Mouse (Mus musculus): ENCODE data around the gene Cerk.
A peak's percentile ranks its signal among the peaks of the same experiment; 100 is the strongest.
"Not testable (repeated sequence)": the region's sequence is repeated elsewhere in the genome, so short reads cannot be mapped to it uniquely, and the experiment has no call there.

Cerk gene

DNA sequence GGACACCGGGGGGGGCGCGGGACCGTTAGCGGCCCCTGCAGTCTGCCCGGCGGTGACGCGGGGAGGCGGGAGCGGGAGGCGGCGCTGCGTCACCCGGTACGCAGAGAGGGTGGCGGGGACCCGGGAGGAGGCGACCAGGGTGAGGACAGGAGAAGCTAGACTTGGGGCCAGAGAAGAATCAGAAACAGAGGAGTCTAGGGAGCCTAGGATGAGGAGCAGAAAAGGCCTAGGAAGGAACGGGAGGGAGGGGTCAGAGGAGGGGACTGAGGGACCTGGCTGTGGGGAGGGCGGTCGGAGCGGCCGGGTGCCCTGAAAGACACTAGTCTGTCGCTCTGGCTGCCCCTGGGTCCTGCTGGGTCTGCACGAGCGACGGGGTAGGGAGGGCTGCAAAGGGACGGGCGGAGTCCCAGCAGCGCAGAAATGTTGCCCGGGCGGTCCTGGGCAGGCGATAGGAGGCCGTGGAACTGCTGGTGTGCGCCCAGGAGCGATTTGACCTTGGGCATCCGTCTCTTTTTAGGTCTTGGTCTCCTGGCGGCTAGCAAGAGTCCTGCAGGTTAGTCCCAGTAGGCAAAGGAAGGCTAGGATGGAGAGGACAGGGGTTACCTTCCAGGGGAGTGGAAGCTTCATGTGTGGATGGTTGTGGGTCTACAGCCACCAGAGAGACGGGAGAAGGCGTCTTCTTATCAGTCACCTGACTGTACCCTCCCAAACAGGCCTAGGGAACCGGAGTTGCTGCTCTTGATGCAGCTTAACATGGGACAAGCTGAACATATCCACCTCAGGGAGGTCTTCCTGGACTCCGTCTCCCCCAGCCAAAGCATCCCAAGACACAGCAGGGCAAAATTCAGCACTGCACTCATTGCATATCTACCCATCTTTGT lies at the start of gene Cerk:
Gene Cerk, minus strand, starts transcription at position 453 of the 881 bp plus-strand sequence.
- peak; percentile 86 for DNase-seq (ENCODE audit: extremely low read depth, insufficient read length, low spot score)

DNA sequence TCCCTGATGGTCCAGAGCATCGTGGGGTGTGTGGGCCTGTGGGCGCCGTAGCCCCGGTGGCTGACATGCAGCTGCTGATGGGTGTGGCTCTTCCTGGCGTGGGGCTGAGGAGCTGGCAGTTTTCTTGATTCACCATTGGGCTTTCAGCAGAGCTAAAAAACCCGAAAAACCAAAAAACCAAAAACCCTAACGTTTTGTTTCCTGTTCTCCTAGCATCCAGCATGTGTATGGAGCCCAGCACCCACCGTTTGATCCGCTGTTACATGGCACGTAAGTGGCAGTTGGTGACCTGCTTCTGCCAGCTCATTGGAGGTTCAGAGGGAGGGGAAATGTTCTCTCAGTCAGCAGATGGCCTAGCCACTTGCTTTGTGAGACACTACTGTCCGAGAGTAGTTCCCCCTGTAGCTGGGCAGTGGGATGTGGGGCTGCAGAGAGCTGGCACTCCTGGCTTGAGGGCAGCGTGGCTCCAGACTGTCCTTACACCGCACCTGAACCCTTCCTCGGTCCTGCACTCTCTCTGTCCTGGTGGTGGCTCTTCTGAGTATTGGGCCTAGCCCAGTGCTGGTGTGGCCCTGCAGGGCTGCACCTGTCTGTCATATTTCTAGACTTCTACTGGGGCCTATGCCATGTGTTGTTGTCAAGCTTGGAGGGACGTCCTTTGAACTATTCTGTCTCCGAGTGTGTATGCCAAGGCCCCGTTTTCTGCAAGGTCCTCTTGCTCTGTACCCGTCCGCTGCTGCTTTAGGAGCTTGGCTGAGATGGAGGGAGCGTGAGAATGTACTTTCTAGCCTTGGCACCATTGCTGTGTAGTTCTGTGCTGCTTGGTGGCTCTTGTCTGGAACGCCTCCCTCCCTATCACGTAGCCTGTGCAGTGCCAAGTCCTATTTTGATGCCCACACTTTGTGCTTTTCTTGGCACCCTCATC lies 48.8 kb upstream of the Cerk start:
- DNase-seq (ENCODE audit: extremely low read depth, insufficient read length, low spot score), result no peak

DNA sequence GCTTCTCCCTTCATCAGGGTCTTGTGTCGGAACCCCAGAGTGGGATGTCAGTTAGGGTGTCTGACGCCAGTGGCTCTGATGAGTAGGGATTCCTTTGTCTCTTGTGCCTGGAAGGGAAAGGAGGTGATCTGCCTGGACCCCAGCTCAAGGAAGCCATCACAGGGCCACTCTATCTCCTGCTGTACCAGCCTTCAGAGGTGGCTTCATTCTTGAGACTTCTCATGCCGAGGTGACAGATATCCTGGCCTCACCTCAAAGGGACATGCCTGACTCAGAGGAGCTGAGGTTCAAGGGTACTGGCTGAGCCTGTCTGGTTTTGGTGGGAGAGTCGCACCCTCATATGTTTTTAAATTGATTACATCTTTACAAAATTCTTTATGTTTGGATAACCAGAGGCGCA lies 48.1 kb upstream of the Cerk start:
- no peak for DNase-seq (ENCODE audit: extremely low read depth, insufficient read length, low spot score)

DNA sequence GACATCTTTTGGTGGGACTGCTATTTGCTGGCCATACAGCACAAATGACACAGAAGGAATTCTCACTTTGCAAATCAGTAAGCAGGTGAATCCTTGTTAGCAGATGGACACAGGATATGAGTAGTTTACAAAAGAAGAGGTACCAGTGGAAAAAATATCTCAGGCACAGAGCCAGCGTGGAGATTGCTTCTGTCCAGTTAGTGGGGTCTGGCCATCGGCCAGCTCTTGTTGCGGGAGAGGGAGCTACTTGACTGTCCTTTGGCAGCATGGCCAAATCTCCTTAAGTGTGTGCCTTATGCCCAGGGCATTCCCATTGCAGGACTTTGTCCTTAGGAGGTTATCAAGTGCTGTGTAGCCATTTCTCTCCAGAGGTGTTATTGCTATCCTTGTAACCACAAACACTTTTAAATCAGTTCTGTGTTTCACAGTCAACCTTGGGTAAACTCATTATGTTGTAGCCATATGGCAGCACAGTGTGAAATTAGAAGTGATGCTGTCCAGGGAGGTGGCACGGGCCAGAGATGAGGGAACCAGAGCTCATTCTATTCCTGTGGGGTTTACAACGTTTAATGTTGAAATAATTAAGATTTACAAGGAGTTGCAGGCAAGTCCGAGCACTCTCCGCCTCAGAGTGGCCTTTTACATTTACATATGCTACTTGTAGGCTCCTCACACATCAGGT lies 46.0 kb upstream of the Cerk start:
- no peak for DNase-seq (ENCODE audit: extremely low read depth, insufficient read length, low spot score)

DNA sequence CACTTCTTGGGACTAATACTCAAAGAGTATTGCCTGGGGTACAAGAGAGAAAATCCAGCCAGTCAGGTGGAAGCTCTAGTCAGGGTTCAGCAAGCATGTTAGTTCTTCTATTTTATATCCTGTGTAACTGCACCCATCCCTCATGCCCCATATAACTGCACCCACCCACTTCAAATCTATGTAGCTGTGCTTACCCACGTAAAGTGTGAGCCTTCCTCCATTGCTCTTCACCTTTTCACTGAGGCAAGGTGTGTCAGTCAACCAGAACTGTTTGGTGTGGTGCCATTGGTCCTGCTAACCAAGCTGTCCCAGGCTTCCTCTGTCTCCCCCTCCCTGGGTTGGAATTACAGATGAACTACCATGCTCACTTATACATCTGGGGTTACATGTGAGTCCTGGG lies 45.2 kb upstream of the Cerk start:
- DNase-seq (ENCODE audit: extremely low read depth, insufficient read length, low spot score), result no peak

DNA sequence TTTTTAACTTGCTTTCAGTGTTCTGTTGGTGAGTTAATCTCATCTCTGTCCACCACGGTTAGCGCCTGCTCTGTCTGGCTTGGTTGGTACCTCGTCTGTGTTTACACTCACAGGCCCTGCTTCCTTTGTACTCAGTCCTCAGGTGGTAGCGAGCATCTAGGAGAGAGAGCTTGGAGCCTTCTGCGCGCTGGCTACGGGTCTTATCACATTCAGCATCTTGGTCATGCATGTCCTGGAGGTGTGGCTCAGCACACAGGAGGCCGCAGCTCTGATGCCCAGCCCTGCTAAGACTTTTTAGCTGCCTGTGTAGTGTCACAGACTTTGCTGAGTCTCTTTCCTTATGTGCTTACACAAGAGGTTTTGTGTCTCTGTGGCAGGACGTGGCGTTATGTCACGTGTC lies 43.7 kb upstream of the Cerk start:
- DNase-seq (ENCODE audit: extremely low read depth, insufficient read length, low spot score), result no peak

DNA sequence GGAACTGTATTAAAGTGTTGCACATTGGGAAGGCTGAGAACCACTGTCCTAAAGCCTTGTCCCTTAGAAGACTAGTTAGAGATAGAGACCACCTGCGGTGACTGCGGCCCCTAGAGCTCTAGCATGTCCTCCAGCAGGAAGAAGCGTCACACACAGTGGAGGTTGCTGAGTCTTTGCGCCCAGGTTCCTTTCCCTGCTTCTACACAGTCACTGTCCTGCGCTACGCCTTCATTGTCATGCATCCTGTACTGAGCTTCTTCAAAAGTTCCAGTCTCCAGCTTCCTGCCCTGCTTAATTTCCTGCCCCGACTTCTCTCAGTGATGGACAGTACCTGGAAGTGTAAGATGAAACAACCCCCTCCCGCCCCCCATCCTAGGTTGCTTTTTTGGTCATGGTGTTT lies 43.1 kb upstream of the Cerk start:
- no peak for DNase-seq (ENCODE audit: extremely low read depth, insufficient read length, low spot score)

DNA sequence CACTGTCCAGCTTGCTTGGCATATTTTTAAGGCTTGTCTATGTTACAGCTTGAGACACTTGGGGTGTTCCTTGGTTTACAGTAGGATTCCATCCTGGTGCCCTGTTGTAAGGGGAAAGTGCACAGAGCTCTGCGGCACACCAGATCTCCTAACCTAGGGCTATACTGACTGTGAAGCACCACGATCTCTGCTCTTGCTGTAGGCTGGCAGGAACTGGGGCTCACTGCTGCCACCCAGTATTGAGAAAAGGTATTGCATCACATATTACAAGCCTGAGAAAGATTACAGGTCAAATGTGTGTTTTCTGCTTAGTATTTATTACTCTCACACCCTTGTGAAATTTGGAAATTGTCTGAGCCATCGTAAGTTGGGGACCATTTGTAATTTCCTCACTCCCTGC lies 42.2 kb upstream of the Cerk start:
- no peak for DNase-seq (ENCODE audit: extremely low read depth, insufficient read length, low spot score)

DNA sequence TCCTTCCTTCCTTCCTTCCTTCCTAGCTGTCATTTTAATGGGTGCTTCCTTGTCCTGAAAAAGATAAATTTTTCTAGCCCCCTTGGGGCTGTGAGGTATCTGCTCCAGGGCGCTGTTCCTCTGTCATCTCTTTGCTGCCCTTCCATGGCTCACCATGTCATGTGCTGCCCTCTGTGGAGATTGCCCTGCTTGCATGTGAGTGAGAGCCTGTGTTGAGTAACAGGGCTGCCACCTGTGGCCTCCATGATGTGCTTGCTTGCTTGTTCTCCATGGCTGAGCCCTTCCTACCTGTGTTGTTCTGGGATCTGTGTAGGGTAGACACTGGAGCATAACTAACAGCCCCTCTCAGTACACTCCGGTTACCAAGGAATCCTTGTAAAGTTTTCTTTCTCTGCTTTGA lies 41.0 kb upstream of the Cerk start:
- DNase-seq (ENCODE audit: extremely low read depth, insufficient read length, low spot score), result no peak

DNA sequence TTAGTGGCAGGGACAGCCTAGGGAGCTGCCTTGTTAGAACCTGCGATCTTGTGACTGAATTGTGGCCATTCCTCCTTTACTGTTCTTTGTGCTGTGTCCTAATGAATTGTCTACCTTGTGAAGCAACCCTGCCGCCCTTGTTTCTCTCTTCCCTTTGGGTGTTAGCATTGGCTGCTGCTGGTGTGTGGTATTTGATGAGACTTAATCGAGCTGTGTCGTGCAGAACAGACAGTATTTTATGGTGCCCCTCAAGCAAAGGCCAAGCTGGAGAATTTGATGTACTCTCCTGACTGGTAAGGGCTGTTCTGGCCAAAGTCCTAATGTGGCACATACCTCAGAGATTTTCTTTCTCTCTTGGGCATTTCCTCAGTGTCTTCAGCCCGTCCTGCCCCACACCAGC lies 40.3 kb upstream of the Cerk start:
- no peak for DNase-seq (ENCODE audit: extremely low read depth, insufficient read length, low spot score)

DNA sequence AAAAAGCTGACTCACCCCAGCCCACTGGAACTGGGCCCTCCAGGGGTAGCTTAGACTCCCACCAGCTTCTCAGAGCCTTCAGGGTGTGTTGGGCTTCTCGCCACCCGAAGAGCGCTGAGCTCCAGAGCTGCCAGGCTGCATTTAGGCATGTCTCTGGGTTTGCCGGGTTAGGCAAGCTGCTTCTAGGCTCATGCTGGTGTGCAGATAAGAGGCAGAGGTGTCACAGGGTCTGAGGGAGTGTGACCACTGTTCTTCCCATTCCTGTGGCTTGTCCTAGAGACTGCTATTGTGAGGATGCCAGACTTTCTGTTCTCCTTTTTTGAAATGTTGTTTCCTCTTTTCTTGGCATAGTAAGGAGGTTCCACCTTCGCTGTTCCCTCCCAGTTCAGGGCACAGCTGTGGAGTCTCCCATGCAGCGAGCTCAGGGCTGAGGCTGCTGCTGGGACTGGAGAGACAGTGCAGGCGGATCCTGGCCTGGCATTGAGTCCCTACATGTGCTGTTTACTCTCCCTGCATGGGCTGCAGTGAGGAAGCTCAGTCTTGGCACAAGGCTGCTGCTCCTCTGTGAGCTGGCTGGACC lies 39.1 kb upstream of the Cerk start:
- DNase-seq (ENCODE audit: extremely low read depth, insufficient read length, low spot score), result no peak

DNA sequence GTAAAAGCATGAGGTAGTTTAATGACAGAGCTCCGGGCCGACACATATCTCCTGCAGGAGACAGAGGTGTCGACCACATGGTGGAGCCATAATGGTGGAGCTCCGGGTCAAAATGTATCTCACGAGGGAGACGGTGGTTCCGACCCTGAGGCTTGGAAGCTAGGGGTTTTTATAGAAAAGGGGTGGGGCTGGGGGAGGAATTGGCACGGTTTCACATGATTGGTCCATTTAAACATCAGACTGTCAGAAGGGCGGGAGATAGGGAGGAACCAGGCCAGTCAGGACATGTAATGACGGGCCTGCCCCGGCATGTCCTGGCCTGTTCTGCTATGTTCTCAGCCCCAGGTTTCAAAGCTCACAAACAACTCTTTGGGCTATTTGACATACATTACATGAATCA lies 36.0 kb upstream of the Cerk start:
- not testable (repeated sequence) for DNase-seq (ENCODE audit: extremely low read depth, insufficient read length, low spot score)

DNA sequence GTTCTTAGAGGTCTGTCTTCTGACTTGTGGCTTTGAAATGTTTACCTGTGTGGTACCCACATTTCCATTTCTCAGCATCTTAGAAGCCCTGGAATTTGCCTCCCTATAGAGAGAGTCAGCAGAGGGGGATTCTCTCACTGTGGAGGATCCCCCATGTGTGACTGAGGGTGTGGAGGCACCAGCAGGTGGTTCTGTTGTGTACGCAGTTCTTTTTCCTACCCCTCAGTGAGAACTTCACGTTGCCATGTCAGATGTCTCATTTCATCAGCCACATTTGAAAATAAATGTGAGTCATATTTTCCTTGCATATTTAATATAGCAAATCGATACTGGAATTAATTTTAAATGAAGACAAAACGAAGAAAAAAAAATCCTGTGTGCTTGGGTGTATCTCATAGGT lies 35.4 kb upstream of the Cerk start:
- DNase-seq (ENCODE audit: extremely low read depth, insufficient read length, low spot score), result no peak

DNA sequence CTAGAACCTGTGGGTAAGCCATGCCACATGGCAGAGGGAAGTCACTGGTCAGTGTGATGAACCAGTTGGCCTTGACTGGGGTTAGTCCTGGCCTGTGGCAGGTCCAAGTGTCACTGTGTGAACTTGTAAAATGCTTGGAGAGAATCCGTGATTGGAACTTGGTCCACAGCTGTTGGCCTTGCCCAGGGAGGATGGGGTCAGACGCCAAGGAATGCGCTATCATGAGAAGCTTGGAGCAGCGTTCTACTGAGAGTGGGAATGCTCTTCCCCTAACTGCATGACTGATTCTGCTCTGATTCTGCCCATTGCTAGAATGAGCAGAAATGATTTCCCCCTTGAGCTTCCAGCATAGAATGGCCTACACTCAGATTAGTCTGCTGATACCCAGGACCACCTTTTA lies 34.8 kb upstream of the Cerk start:
- DNase-seq (ENCODE audit: extremely low read depth, insufficient read length, low spot score), result no peak

DNA sequence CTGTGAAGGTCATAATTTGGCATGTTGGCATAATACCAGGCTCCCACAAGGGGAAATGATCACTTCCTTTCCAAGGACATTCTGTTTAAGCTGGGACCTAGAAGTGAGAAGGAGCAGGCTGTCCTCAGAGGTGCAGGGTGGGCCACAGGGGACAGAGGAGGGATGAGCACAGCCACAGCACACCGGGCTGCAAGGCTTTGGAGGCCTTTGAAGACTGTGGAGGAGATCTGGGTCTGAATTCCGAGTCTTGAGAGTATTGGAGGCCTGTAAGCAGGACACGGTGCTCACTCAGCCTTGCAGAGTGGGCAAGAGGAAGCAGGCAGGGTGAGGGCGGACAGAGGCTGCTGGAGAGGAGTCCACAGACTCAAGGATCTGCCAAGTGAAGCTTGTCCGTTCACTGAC lies 34.3 kb upstream of the Cerk start:
- DNase-seq (ENCODE audit: extremely low read depth, insufficient read length, low spot score), result no peak

DNA sequence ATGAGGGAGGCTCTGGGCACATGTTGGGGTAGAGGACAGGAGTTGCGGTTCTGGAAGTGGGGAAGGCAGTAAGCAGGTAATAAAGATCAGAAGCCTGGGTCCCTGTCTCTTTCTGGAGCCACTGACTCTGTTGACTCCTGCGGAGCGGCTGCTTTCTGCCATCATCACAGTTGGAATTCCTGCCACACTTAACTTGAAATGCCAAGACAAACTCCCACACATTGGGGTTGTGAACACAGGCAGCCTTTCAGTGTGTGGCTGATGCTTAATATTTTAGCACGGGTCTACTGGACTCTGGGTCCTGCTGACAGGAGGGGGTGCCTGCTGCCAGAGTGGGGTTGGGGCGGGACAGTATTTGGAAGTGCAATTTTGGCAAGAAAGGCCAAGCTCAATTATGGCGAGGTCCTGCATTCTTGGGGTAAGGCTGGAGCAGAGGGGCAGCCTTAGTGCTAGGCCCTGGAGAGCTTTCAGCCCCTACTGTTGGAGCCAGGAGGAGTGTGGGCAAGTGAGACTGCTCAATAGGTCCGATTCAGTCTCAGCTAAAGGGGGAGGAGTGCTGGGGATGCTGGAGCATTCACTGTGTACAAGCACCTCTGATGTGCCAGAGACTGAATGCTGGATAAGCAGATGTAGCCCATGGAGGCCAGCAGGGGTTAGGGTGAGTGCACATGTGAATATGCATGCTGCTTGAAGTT lies 33.7 kb upstream of the Cerk start:
- DNase-seq (ENCODE audit: extremely low read depth, insufficient read length, low spot score), result no peak

DNA sequence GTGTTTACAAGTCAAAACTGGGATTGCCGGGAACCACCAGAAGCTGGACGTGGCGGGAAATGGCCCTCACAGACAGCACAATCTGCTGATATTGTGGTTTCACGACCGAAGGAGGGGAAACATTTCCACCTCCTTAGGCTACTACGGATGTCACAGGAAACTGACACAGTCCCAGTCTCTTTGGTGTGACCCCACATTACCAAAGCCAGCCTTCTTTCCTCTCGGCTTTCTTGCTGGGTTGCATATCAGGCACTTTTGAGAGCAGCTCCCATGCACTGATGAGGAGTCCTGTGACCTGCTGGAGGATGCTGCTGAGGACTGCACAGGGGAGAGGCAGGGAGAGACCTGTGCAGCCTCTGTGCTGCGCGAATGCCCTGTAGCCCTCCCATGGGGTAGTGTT lies 30.7 kb upstream of the Cerk start:
- DNase-seq (ENCODE audit: extremely low read depth, insufficient read length, low spot score), result not testable (repeated sequence)

DNA sequence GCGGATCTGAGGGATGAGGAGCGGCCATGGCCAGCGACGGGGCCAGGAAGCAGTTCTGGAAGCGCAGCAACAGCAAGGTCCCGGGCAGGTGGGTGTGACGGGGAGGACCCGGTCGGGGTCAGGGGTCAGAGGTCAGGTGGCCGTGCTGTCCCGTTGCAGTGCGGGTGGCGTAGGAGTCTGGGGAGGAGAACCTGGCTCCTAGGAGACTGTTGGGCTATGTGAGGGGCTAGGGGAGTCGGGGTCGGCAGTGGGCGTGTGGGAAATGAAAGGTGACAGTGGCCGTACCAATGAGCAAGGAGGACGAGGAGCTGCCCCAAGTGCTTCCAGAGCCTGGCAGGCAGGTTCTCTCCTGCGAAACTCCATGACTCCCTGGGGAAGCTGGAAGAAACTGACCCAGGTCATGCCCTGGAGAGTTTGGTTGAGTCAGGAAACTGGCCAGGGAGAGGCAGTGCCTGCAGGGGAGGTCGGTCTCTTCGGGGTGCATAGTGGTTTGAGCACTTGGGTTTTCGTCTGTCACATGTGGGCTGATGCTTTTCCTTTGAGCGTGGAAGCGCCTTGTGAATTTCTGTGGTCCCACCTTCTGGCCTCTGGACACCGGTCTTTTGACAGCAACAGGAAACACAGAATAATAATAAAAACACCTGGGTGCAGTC lies 28.7 kb upstream of the Cerk start:
- DNase-seq (ENCODE audit: extremely low read depth, insufficient read length, low spot score), result no peak

DNA sequence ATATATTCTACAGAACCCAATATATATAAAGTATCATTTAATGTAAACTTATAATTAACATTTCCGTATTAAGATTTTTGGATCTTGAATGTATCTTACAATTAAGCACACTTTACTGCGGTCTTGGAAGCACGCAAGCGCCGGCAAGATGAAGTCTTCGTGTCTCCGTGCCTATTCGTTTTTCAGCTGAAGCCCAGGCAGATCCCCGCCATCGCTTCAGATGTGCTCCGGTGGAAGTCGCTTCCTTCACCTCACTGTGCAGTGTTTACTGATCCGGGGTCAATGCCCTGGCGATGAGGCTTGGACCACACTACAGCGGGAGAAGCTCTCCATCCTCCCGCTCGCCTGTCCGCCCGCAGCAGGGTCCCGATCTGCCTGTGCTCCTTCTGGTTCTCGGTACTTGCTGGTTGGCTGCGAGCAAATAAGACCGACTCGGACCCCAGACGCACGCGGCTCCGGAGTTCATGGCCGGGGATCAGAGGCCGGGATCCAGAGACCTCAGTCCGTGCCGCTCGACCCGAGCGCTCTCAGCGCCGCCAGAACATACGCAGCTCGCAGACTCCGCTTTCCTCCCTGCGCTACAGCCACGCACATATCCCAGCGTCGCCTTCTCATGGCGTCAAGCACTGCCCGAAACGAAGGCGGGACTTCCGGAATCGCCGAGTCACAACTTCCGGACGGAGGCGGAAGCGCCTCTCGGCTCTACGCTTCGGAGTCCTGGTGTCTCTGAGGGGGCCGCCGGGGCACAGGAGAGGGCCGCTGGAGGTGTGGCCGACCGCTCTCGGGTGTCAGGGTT lies 28.0 kb upstream of the Cerk start, which contains the start of gene Tbc1d22a:
Gene Tbc1d22a, plus strand, starts transcription at position 707 of the 796 bp plus-strand sequence.
- DNase-seq (ENCODE audit: extremely low read depth, insufficient read length, low spot score), result peak; percentile 93

Data from 3134 (cell line).